Mouse (Mus musculus) erythroblast, embryonic 14.5 days (primary cell): ENCODE results near the gene Gm17662.

Source experiments
- GATA1 ChIP-seq: IDR thresholded peaks from 2 replicates; pipeline ENCODE4 v1.6.1; 2012; ENCODE audit warnings: low read length, inconsistent platforms, mixed read lengths
- TAL1 ChIP-seq: IDR thresholded peaks from 3 replicates; pipeline ENCODE4 v1.6.1; 2012; ENCODE audit warnings: low read length, inconsistent platforms, mixed read lengths

DNA sequence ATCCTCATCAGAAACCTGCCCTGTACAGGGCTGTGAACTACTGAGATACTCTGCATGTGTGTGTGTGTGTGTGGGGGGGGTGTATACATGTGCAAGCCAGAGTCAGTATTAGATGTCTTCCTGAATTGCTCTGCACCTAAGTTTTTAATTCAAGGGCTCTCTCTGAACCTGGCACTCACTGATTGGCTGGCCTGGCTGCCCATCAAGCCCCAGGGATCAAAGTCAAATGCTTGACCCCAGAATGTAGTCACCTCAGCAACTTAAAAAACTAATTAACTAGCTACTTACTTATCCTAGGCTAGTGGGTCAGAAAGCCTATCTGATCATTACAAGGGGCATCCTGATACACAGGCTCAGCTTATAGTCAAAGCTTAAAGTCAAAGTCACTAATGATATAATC is 12.5 kb downstream of the Gm17662 start:
- TF ChIP-seq TAL1 (no peak), GATA1 (no peak)
